Mouse (Mus musculus): ENCODE measurements at regions not wholly inside any gene's neighbourhood (a gene's known extent, or its start where the extent isn't known, plus 50 kb on each side); places are given as distances from the start of the nearest gene placed in this dataset.

DNA sequence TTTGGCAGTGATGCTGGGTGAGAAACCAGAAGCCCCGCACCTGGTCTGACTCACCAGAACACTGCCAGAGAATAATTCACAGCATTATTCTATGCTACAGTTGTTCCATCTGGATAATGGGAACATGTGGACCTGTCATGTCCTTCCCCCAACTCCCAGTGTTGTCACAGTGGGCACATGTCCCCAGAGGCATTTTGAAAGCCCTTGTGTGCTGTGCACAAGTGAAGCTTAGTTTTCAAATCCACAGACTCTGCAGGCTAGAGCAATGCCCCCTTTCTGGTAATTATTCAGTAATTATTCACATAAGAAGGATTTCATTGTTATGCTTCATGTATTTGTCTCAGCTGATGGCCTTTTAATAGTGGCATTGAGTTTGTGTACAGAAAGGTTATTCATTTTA is 146.7 kb downstream of the Slc4a3 start:
- no peak for DNase-seq (ENCODE audit: low read depth, low spot score)

DNA sequence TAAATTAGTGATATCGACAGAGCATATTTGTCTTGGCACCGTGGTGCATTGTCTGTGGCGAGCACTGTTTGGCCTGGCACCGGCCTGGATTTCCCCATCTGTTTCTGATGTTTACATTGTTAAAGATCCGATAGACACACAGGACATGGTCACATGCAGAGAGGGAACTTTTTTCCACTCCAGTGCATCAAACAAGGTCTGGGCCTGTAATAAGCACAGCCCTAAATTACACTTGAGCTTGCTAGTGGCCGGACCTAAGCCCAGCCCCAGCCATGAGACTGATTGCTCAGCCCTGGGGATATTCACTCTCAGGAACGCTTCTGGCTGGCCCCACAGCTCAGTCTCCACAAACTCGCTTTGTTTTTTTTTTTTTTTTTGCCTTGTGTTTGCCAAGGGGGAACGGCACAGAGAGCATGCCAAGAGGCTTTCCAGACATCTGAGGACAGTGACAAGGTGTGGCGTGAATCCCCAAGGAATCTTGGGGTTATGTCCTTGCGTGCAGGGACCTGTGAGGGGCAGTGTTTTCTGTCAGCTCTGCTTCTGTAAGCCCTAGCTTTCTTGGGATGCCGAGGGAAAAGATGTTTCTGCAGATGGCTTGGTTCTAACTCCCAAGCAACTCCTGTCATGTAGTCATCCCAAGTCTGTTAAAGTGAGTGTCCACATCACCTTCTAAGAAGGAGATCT is 147.3 kb downstream of the Slc4a3 start:
- DNase-seq (ENCODE audit: low read depth, low spot score), result no peak

DNA sequence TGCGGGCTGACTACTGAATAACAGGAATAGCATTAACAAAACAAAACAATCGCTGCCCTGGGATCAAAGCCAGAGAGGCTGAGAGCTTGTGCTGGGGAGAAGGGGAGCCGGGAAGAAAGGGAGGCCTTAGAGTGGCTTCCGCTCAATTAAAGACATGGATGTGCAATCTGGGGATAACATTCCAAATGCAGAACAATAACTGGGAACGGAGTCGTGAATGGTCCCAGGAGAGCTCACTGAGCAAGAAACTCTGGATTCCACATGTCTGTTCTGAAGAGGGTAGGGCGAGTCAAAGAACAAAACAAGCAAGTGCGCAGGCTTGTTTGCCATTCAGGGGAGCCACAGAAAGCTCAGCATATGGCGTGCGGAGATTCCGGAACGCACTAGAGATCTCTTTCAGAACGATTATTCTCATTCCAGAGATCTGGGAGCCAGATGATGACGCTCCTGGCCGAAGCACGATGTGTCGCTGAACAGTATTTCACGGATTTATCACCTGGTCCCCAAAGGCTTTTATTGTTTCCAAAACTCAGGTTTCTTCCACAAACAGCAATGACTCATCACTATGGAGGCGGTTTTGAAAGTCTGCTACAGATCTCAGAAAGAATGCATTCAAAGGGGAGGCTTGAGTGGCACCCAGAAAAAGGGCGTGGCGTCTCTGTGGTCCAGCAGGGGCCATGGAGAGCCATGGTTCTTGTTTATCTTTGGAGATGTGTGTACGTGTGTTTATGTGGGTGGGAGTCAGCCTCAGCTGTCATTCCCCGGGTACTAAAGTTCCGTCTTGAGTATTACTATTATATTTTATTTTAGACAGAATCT is 159.0 kb downstream of the Slc4a3 start:
- DNase-seq (ENCODE audit: low read depth, low spot score), result peak; percentile 89

DNA sequence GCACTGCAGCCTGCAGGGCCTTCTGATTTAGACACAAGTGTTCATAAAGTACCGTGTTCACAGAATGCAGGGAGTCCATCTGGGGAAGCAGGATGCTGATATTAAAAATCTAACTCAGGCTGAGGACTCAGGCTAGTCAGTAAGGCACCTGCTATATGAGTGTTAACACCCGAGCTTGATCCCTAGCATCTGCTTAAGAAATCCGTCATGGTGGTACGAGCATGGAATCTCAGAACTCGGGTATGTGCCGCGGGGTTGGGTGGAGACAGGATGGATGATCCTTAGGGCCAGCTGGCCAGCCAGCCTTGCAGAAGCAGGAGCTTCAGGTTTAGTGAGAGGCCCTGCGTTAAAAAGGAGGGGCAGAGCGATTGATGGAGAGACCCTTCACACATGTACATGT is 160.1 kb downstream of the Slc4a3 start:
- no peak for DNase-seq (ENCODE audit: low read depth, low spot score)

- DNase-seq (ENCODE audit: low read depth, low spot score), result no peak
Measured at GRCm38 (mm10) chr1:75723431-75723830, 177.4 kb downstream of the Slc4a3 start.

- DNase-seq (ENCODE audit: low read depth, low spot score), result no peak
Measured at GRCm38 (mm10) chr1:75725329-75725728, 179.3 kb downstream of the Slc4a3 start.

GRCm38 (mm10) chr1:75728859-75729258 is 182.8 kb downstream of the Slc4a3 start:
- no peak for DNase-seq (ENCODE audit: low read depth, low spot score)

- DNase-seq (ENCODE audit: low read depth, low spot score), result no peak
Measured at GRCm38 (mm10) chr1:75733791-75734190, 187.7 kb downstream of the Slc4a3 start.

DNA sequence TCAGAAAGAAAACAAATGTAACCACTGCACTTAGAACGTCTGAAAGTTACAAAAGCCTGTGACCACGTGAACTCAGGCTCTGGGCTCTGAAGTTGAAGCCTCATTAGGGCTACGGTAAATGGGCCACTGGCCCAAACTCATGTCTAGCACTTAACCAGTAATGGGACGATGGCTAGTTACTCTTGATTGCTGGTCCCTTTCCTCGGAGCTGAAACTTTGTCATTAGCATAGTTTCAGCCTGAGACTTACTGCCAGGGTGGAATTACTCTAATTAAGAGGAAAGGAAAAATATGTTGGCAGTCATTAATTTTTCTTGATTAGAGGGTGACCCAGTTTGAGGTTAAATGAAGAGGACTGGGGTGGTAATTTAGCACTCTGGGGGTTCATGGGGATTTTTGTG is 192.6 kb downstream of the Slc4a3 start:
- no peak for DNase-seq (ENCODE audit: low read depth, low spot score)

DNA sequence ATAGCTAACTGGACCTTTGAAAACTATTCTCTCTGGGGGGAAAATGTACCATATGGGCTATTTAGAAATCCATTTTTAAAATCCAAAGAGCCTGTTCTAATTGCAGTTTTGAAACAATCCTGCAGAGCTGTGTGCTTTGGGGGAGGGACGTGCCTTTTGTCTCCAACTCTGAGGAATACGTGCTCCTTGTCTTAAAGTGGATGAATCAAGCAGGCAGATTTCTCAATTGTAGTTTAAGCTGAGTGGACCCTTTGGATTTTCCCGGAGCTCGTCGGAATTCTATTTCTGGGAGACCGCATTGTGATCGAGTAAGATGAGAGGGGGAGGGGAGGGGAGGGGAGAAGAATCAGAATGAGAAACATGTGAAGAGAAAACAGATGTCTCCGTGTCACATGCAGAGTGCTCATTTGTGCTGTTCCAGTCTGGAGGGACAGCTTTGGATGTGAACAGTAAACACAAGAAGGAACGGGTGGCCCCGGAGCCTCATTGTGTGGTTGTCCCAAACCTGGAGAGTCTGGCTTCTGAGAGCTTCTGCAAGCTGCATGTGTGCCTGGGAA is 203.7 kb downstream of the Slc4a3 start:
- no peak for DNase-seq (ENCODE audit: low read depth, low spot score)

- no peak for DNase-seq (ENCODE audit: low read depth, low spot score)
Measured at GRCm38 (mm10) chr1:75772131-75772530, 226.1 kb downstream of the Slc4a3 start.

DNA sequence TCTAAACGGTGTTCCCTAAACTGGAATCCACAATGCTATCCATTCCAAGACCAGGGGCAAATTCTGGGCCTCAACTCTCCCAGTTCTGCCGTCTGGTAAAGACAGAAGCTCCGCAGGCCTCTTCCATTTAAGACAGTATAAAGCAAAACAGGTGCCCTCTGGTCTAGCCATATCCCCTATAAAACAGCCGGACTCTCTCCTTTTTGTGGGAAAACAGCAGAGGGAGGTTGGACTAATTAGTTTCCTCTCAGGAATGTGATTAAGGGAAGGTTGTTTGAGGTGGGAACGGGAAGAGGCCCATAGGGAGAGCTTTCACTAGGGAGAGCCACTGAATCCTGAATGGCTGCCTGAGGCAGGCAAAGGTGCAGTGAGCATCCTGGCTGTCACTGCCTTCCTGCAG is 226.9 kb downstream of the Slc4a3 start:
- DNase-seq (ENCODE audit: low read depth, low spot score), result no peak

GRCm38 (mm10) chr1:75778889-75779288 is 232.8 kb downstream of the Slc4a3 start:
- no peak for DNase-seq (ENCODE audit: low read depth, low spot score)

- no peak for DNase-seq (ENCODE audit: low read depth, low spot score)
Measured at GRCm38 (mm10) chr1:75783206-75783605, 237.1 kb downstream of the Slc4a3 start.

DNA sequence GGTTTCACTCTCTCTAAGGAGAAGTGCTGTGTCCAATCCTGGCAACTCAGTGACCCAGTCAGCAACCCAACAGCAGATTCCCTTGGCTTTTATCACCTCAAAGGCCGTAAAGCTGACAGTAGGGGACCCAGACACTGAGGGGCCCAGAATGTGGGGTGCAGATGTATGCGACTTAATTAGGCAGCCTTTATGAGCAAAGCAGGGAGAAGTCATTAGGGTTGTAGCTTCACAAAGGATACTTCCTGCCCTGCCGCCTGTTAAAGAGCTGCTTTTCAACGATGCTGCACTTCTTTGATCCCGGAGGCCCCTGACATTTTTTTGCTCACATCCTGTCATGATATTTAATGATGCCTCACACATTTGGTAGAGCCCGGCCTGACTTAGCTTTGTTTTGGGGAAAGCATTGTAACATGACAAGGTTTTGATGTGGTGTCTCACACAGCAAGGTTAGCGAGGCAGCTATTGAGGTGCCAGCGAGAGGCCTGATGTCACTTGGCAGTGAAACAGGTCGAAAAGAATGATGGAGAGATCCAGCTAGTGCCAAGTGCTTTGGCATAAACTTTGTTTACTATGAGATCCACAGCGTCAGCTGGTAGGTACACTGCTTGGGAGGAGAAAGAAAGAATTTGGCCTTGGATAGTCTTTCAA is 240.2 kb downstream of the Slc4a3 start:
- DNase-seq (ENCODE audit: low read depth, low spot score), result no peak

- no peak for DNase-seq (ENCODE audit: low read depth, low spot score)
Measured at GRCm38 (mm10) chr1:75791509-75791908, 245.4 kb downstream of the Slc4a3 start.

GRCm38 (mm10) chr1:75797793-75798192 is 251.7 kb downstream of the Slc4a3 start:
- peak; percentile 18 for DNase-seq (ENCODE audit: low read depth, low spot score)

DNA sequence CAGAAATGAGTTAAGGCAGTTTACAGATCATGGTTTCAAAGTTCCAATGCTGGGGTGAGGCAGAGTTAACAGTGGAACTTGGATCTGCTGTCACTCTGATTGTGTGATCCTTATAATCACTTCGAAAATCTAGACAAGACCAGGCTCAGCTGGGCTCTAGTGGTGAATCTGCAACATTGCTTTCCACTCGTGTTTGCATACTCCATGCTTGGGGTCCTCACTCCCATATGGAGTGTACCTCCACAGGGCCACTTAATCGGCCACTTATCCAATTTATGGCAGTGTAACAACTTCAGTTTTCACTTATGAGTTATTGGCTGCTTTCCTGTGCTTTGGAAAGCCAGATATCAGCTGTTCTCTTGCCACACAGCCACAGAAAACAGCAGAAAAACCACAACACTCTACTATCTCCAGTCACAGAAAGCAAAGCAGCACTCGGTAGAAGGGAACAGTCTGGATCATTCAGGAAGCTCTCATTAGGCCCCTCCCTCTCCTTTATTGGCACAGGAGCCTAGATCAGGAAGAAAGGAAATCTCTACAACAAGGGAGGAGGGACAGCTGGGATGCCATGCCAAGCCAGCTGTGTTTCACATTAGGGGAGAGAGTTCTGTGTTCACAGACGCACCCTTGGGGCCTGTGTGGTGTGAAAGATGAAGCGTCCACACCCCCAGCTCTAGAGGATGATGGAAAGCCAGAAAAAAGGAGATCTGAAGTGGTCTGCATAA is 252.5 kb downstream of the Slc4a3 start:
- DNase-seq (ENCODE audit: low read depth, low spot score), result no peak

GRCm38 (mm10) chr1:75804473-75804872 is 258.4 kb downstream of the Slc4a3 start:
- peak; percentile 72 for DNase-seq (ENCODE audit: low read depth, low spot score)

GRCm38 (mm10) chr1:75812471-75812870 is 266.4 kb downstream of the Slc4a3 start:
- no peak for DNase-seq (ENCODE audit: low read depth, low spot score)

GRCm38 (mm10) chr1:75826202-75826601 is 280.1 kb downstream of the Slc4a3 start:
- no peak for DNase-seq (ENCODE audit: low read depth, low spot score)
